Mouse (Mus musculus) lung, adult 2 months (tissue): ENCODE results near the gene Rims1.

ENCODE experiments used
- CTCF ChIP-seq: fragments of 200-500 bp; IDR thresholded peaks from 2 replicates; pipeline ENCODE4 v1.5.1; 2011; ENCODE audit warnings: mild to moderate bottlenecking, low read length, control low read depth; ENCODE audit not compliant: insufficient read depth
- POLR2A ChIP-seq: fragments of 200-500 bp; IDR thresholded peaks from 2 replicates; pipeline ENCODE4 v1.6.1; 2011; ENCODE audit warnings: low read depth, mild to moderate bottlenecking, control low read depth, low read length, borderline replicate concordance; ENCODE audit errors: extremely low read depth

GRCm38 (mm10) chr1:22744655-22745054 is 61.1 kb downstream of the Rims1 start:
- TF ChIP-seq POLR2A, result no peak
- no peak for TF ChIP-seq CTCF
